Comparison of ENCODE assay signal across 12 mouse cellular contexts in genomic region chr6:84148470-84148869, GRCm38 (mm10).
A peak's percentile ranks its signal among the peaks of the same experiment; 100 is the strongest.
DNase-seq lines count a peak whose midpoint lies in the region; ATAC-seq and TF ChIP-seq lines count a peak whose summit lies in the region.
"Had no signal": no experiment of that assay in that cellular context is flagged by ENCODE, and none has a peak within 500 bp of the region (broad histone marks: within the 10 kb centered on the region; RNA-seq: fewer than 3 reads in every experiment).

No protein-coding gene starts in this region.

- H3K9ac ChIP-seq in lung, embryonic 14.5 days: no peak overlapping the region
- H3K9ac ChIP-seq: forebrain, embryonic 12.5 days had no signal

- no peaks in the 10 kb centered on the region for H3K9me3 ChIP-seq in lung, embryonic 14.5 days (ENCODE audit: low read depth, low read length)
- H3K9me3 ChIP-seq: forebrain, embryonic 12.5 days had no signal

- no peak overlapping the region for H3K4me2 ChIP-seq in lung, embryonic 14.5 days
- H3K4me2 ChIP-seq: forebrain, embryonic 12.5 days had no signal

- peak; percentile 53 for TF ChIP-seq CTCF in lung, embryonic 14.5 days (IDR thresholded peaks at IDR 0.05; ENCODE audit: low read depth)

- ATAC-seq in lung, embryonic 14.5 days (ENCODE audit: insufficient read depth): no peak
- ATAC-seq: inflammation-experienced regulatory T-cells, adult 6 months had no signal

- H3K4me1 ChIP-seq in lung, embryonic 14.5 days (ENCODE audit: insufficient read depth): no peaks in the 10 kb centered on the region

- H3K27ac ChIP-seq in lung, embryonic 14.5 days (ENCODE audit: low read depth): no peak overlapping the region
- H3K27ac ChIP-seq: forebrain, embryonic 12.5 days had no signal

- no peaks in the 10 kb centered on the region for H3K27me3 ChIP-seq in lung, embryonic 14.5 days (ENCODE audit: insufficient read depth, low read length)
- H3K27me3 ChIP-seq: forebrain, embryonic 12.5 days had no signal

- 64% methylated on average over 6 of the region's 6 CpGs for WGBS in lung, embryonic 14.5 days

- H3K36me3 ChIP-seq in lung, embryonic 14.5 days (ENCODE audit: insufficient read depth): no peaks in the 10 kb centered on the region
- H3K36me3 ChIP-seq: forebrain, embryonic 12.5 days had no signal

- peak; percentile 30 for DNase-seq in gastrocnemius, adult 18-20 months (ENCODE audit: low spot score)
- no peak for DNase-seq in gastrocnemius, postnatal 10 days
- DNase-seq in lung, embryonic 14.5 days: peak; percentile 66
- DNase-seq in lung, postnatal 25 days (ENCODE audit: low spot score): no peak
- DNase-seq in ES-CJ7 (ENCODE audit: low read depth, low spot score): peak; percentile 15
- DNase-seq in embryo, embryonic 9.5 days (ENCODE audit: extremely low spot score): peak; percentile 12
- DNase-seq in layer of hippocampus, adult 8-10 months (ENCODE audit: low spot score in 2 of 2): no peak
- DNase-seq in adrenal gland, postnatal 14 days: no peak
- DNase-seq: adrenal gland, adult 8-10 months; cerebellum, postnatal 25 days had no signal

- H3K4me3 ChIP-seq in lung, embryonic 14.5 days (ENCODE audit: low read depth, low read length): no peak overlapping the region
- H3K4me3 ChIP-seq: forebrain, embryonic 12.5 days had no signal

Comparison
In these comparisons a context has a peak if more than half of its experiments do, and no peak if none do; other contexts are left out.
1. DNase-seq: peak in gastrocnemius, adult 18-20 months (single experiment), lung, embryonic 14.5 days (single experiment), ES-CJ7 (single experiment) and embryo, embryonic 9.5 days (single experiment); none in gastrocnemius, postnatal 10 days (single experiment), lung, postnatal 25 days (single experiment), layer of hippocampus, adult 8-10 months (0 of 2) and adrenal gland, postnatal 14 days (single experiment).